Mouse (Mus musculus): ENCODE data around the gene Slc31a1. TPM values are rescaled to one million over a fixed set of nuclear protein-coding genes. Genes with fewer than 3 reads are reported as not detected.

The Slc31a1 gene
- 9.2 TPM for total RNA-seq (2023)

DNA sequence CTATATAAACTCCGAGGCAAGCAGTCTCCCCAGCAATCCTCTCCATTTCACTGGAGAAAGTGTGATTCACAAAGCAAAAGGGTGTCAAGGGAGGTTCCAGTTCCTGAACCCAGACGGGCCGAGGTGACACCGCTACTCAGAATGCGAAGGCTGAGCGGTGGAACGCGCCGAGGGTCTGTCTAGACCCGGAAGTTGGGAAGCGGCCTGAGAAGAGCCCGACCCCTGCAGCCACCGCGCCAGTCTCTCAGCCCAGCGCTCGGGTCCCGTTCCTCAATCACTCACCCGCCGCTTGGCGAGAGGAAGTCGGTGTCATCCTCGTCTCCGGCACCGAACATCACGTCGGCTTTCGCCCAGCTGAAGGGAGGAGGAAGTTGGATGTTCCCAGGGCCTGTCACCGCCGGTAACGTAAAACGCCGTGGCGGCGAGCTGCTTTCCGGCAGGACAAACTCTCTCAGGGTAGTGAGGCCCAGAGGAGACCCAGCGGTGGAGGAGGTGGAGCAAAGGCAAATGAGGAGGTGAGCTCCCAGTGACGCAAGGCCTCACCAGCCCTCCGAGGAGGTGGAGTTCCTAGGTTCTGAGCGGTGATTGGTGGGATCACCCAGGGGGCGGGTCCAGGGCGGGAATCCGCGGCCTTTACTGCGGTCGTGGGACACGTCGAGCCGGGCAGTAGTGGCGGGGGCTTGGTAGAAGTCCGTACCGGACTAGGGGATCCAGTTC lies at the start of gene Slc31a1, which contains the start of gene Fkbp15:
Gene Slc31a1 (plus strand): TSS at position 640 of the 717 bp plus-strand sequence.
Gene Fkbp15 (minus strand): TSS at position 461 of the 717 bp plus-strand sequence.

DNA sequence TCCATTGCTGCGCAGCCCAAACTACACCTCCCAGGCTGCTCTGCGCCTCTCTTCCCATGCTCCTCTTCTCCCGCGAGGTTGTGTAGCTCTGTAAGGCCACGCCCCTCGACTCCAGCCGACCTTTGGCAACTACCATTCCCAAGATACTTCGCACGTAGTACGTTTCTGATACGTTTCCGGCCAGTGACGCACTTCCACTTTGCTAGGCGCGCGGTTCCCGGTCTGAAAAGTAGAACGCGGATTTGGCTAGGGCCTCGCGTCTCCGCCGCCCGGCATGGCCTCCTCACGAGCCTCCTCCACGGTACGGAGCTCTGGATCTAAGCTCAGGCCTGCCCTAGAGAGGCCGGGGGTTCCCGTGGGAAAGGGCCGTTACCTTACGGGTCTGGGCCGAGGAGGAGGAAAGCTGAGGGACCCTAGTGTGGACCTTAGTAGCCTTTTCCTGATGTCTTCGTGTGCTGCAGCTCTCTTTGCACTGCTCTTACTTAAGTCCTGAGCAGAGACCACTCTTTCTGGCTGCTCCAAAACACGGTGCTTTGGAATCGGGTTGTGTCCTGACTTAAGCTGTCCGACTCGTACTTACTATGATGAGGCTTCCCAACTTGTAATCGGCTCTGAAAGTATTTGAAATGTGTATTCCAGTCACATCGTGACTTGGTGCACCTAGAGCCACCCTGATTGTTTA lies 48.2 kb downstream of the Slc31a1 start, which contains the start of the genes Cdc26 and Prpf4:
Gene Cdc26 (minus strand): TSS at position 42 of the 682 bp plus-strand sequence.
Gene Prpf4 (plus strand): TSS at position 197 of the 682 bp plus-strand sequence.

DNA sequence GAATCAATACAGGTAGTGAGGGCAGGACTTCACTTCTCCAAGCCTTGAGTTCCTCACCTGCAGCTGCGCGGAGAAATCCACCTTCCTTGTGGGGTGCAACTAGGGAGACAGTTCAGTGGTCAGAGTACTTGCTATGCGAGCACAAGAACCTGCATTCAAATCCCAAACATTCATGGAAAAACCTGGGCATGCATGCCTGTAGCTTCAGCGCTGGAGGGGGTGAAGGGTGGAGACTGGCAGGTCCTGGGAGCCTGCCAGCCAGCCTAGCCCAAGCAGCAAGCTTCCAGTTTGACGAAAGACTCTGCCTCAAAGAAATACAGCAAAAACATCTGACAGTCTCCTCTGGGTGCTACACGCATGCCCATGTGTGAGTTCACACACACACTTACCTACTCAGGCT lies 74.6 kb downstream of the Slc31a1 start, which contains the start of gene Rnf183:
Gene Rnf183 (minus strand): TSS at position 172 of the 400 bp plus-strand sequence.

Other genes with a start within 250 kb of the Slc31a1 start
- gene Mup21, start 209.9 kb upstream of the Slc31a1 start, total RNA-seq (2023) = not detected
- gene Zfp37, start 129.7 kb upstream of the Slc31a1 start, total RNA-seq (2023) = not detected
- 4.0 TPM for gene Slc31a2, start 98.2 kb upstream of the Slc31a1 start, total RNA-seq (2023)
- 76.0 TPM for gene Fkbp15, start 179 bp upstream of the Slc31a1 start, total RNA-seq (2023)
- 41.9 TPM for gene Cdc26, start 47.9 kb downstream of the Slc31a1 start, total RNA-seq (2023)
- gene Prpf4, start 48.1 kb downstream of the Slc31a1 start, total RNA-seq (2023) = 21.8 TPM
- gene Rnf183, start 74.5 kb downstream of the Slc31a1 start, total RNA-seq (2023) = not detected
- not detected for gene Wdr31, start 110.2 kb downstream of the Slc31a1 start, total RNA-seq (2023)
- gene Bspry, start 119.3 kb downstream of the Slc31a1 start, total RNA-seq (2023) = 0.95 TPM
- not detected for gene Hdhd3, start 142.7 kb downstream of the Slc31a1 start, total RNA-seq (2023)
- gene Alad, start 159.2 kb downstream of the Slc31a1 start, total RNA-seq (2023) = 12.1 TPM
- gene Pole3, start 164.3 kb downstream of the Slc31a1 start, total RNA-seq (2023) = 16.0 TPM
- gene 4933430I17Rik, start 164.6 kb downstream of the Slc31a1 start, total RNA-seq (2023) = 2.6 TPM
- gene Rgs3, start 199.1 kb downstream of the Slc31a1 start, total RNA-seq (2023) = 81.4 TPM